Mouse (Mus musculus) spleen, postnatal 4 days (tissue): Measurements from ENCODE around the gene Tnfsf12.
"Not testable (repeated sequence)": the region's sequence is repeated elsewhere in the genome, so short reads cannot be mapped to it uniquely, and the experiment has no call there.

Source experiments
- DNase-seq, 2 experiments: peaks; one replicate each; pipeline ENCODE4 v3.0.0; 2022; ENCODE audit warnings: low spot score in 2 of 2

Tnfsf12 gene

DNA sequence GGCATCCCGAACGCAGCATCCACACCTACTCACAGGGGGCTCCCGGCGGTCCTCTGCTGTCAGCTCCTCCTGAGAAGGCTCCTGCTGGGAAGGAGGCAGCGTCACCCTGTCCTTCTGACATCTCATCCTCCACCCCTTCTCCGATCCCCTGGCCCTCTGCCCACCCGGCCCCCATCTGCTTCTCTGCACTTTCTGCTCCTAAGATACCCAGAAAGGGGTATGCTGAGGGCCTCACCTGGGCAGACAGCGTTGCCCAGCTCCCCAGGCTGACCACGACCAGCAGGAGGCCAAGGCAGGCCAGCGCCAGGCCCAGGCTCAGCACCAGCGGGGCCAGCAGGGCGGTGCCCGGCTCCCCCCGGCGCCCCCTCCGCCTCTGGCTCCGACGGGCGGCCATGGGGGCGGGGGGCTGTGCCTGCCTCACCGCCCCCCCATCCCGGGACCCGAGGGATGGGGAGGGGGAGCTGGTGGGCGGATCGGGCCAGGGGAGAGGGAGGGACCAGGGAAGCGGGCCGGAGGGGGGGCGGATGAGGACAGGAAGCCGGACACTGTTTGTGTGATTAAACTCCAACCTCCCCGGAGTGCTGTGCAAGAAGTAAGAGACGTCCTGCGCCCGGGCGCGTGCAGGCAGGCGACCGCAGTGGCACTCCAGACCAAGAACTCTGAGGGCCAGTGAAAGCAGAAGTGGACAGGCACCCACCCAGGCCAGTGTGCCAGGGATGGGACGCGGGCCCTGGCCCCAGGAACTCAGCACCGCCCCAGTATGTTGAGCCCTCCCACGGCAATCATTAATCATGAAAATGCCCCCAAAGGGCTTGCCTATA lies at the start of gene Tnfsf12, which contains the start of gene Tnfsfm13:
Gene Tnfsf12, minus strand, starts transcription at position 489 of the 821 bp plus-strand sequence.
Gene Tnfsfm13, minus strand, starts transcription at position 738 of the 821 bp plus-strand sequence.
- peak in 1 of 2 experiments; percentile 33 for DNase-seq

DNA sequence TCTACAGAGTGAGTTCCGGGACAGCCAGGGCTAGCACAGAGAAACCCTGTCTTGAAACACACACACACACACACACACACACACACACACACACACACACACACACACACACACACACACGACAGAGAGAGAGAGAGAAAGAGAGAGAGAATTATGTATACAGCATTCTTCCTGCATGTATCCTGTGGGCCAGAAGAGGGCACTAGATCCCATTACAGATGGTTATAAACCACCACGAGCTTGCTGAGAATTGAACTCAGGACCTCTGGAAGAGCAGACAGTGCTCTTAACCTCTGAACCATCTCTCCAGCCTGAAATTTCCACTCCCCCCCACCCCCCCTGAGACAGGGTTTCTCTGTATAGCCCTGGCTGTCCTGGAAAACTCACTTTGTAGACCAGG lies 35.8 kb upstream of the Tnfsf12 start:
- not testable (repeated sequence) for DNase-seq

DNA sequence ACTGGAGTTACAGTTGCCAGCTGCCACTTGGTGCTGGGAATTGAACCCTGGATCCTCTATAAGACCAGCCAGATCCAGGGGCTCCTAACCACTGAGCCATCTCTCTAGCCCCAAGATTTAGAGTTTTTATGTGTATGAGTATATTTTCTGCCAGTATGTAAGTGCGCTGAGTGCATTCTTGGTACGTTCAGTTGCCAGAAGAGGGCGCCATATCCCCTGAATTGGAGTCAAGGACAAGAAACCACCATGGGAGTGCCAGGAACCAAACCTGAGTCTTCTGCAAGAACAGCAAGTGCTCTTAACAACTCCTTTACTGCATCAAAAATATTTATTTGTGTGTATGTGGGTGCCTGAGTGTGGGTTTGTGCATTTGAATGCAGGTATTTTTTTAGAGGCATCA lies 33.4 kb upstream of the Tnfsf12 start:
- peak; percentile 75 to 89 for DNase-seq

DNA sequence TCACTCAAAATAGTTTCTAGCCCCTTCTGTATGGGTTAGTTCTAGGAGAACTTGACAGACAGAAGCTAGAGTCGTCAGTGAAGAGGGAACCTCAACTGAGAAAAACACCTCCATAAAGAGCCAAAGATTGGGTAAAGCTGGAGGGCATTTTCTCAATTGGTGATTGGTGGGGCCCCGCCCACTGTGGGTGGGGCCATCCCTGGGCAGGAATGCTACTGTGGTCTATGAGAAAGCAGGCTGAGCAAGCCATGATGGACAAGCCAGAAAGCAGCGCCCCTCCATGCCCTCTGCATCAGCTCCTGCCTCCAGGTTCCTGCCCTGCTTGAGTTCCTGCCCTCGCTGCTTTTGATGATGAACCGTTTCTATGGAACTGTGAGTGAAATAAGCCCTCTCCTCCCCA lies 30.3 kb upstream of the Tnfsf12 start:
- peak; percentile 42 to 69 for DNase-seq

DNA sequence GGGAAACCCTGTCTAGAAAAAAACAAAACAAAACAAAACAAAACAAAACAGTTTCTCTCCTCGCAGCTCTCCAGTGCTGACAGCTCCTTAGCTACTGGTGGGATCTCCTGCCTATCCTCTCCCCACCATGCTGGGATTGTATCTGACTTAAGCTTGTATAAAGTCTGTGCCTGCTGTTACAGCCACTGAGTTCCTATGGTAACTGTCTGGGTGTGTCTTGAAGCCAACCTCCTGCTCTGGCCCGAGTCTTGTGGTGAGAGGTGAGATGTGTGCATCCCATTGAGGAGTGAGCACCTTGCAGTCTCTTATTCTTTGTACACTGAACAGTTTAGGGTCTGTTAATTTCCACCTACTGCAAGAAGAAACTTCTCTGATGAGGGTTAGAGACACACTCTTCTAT lies 27.4 kb upstream of the Tnfsf12 start:
- DNase-seq, result no peak

DNA sequence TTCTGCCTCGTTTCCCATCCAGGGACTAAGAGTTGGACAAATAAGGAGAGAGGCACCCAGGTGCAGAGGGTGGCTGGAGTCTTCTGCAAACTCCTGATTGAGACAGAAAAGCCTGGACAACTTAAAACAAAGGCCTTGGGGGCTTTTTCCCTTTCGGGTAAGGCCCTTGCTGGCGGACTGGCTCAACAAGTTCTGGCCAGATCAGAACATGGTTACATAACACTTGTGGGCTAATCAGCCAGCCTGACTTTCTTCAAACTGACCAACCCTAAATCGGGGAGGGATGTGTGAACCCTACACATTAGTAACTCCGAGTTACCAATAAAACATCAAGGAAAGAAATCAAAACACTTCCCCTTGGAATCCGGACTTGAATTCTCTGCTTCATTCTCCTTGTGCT lies 25.2 kb upstream of the Tnfsf12 start:
- DNase-seq, result no peak

DNA sequence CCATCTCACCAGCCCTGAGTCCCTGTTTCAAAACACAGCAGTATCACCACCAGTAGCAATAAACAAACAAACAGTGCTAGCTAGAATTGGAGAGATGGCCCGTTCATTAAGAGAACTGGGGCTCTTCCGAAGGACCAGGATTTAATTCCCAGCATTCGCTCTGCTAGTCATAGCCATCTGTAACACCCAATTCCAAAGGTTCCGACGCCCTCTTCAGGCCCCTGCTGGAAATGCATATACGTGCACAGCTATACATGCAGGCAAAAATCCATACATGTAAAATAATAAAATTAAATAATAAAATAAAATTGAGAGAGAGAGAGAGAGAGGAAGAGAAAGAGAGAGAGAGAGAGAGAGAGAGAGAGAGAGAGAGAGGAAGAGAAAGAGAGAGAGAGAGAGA lies 23.8 kb upstream of the Tnfsf12 start:
- no peak for DNase-seq

DNA sequence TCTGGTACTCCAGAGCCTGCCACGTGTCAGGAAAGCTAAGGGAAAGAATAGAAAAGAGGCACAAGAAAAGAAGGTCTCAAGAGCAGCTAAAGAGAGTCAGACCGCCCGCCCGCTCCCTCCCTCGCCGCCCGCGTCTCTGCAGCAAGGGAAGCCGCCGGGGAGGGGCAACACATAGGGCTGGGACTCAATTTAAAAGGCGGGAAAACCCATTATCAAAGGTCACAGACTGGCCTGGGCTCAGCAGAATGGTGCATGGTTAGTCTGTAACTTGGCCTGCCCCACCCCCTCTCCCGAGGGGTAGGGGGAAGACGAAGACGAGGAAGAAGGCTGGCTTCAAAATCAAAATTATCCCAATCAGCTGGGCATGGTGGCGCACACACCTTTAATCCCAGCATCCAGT lies 23.0 kb upstream of the Tnfsf12 start:
- peak in 1 of 2 experiments; percentile 34 for DNase-seq

DNA sequence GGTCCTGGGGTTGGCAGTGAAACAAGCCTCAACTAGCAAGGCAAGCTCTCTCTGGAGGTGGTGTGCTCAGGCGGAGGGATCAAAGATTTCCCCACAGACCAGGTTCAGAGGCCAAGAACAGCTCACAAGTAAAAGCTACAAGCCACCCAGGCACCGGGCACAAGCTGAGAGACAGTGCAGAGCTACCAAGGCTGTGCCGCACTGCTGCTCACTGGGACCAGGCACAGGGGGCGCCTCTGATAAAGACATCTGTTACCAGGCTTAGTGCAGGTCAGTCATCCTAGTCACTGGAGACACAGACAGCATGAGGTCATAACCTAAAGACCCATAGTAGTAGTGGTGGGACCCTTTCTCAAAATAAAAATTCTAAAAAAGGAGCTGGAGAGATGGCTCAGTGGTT lies 21.3 kb upstream of the Tnfsf12 start:
- no peak for DNase-seq

DNA sequence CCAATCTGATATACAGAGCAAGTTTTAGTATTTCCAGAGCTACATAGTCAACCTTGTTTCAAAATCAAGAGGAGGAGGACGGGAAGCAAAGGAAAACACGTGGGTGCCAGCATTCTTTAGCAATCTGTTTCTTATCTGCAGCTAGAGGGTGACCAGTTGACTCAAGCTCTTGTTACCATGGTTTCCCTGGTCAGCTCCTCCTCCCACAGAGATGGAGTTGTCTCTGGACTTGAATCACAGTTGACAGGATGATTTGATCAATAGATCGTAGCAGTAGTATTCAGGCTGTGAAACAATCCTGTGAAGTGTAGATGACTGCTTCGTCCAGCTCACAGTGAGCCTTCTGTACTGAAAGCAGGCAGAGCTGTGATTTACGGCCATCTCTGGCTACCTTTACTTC lies 20.3 kb upstream of the Tnfsf12 start:
- DNase-seq, result no peak

DNA sequence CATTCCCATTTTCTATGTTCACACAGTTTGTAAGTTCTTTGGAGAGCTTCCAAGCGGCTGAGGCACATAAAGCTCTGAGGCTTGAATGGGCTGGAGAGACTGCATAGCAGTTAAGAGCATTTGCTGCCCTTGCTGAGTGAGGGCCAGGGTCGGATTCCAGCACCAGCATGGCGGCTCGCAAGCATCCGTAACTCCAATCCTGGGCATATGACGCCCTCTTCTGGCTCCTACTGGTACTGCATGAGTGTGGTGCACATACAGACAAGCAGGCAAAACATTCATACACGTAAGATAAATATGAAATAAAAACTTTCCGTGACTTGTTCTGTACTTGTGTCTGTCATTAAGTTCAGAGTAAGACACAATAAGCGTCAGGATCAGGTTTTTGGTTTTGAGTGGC lies 19.8 kb upstream of the Tnfsf12 start:
- peak in 1 of 2 experiments; percentile 38 for DNase-seq

DNA sequence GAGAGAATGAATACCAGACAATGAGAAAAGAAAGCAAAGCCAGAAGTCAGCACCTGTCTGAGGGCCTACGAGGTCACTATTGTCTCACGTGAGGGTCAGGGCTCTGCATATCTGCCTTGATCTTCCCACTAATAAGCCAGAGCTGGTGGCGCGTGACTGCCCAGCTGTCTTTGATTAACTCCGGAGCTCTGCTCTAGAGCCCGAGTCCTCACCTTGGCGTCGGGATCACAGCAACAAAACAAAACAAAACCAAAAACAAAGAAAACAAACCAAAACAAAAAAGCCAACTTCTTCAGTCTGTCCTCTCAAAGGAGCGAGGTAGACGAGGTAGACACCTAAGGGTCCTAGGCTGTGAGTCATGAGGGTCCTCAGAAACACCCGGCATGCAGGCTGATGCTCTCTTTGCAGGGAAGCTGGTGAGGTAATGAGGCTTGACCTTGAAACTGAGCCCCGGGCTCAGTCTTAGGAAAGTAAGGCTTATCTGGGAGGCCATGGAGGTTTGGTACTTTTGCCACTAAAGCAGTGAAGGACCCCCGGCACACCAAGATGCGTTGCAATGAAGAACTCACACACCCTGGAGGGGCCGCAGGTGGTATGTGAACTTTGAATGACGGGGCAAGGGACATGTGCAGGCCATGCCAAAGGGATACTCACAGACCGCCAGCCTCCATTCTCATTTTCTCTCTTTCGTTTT lies 19.1 kb upstream of the Tnfsf12 start:
- DNase-seq, result no peak

DNA sequence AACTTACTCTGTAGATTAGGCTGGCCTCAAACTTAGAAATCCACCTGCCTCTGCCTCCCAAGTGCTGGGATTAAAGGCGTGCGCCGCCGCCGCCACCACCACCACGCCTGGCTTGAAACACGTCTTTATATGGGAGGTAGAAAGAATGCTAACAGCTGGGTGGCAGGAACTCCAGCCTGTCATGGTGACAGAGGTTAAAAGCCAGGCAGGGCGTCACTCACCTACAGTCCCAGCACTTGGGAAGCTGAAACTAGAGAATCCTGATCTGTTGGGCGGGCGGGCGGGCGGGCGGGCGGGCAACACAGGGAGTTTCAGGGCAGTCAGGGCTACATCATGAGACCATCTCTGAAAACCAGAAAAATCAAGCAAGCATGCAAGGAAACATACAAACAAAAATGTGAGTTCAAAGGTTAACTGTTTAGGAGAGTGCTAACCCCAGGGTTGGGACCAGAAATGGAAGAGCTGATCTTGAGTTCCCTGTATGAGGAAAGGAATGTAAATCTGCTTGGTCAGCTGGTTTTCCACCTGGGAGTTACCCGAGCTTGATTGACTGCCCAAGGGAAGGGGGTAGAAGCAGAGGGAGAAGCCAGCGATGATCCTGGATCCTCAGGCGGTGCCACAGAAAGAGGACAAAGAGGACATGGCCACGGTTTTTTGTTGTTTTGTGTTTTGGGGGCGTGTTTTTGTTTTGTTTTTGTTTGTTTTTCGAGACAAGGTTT lies 17.5 kb upstream of the Tnfsf12 start:
- no peak for DNase-seq

DNA sequence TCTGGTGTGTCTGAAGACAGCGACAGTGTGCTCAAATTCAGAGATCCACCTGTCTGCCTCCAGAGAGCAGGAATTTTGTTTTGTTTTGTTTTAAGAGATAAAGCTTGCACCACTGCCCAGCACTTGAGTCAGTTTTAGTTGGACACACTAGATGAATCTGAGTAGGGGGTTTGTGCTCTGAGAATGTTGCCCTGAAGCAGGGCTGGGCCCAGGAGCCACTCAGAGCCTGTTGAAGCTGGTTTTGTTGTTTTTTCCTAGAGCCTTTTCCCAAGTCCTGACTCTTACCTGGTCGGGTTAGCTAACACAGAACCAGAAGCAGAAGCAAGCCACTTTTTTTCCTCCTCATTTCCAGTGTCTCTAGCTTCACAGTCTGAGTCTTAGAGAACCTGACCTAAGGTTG lies 15.4 kb upstream of the Tnfsf12 start:
- DNase-seq, result no peak

DNA sequence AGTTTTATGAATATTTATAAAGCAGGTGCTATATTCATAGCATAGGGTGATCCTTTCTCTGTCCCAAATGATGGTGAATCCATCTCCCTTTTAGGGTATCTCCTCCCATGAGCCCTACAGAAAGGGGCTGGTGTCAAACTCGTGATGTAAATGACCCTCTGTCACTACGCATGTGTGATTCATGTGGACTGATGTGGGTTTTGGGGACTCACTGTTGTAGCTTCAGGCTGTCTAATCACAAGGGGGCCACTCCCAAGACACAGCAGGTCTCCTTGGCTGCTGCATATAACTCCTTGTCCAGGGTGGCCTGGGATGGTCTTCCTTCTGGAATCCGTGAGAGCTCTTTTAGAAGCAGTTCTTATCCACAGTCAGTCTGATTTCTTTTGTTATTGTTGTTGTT lies 14.8 kb upstream of the Tnfsf12 start:
- no peak for DNase-seq

DNA sequence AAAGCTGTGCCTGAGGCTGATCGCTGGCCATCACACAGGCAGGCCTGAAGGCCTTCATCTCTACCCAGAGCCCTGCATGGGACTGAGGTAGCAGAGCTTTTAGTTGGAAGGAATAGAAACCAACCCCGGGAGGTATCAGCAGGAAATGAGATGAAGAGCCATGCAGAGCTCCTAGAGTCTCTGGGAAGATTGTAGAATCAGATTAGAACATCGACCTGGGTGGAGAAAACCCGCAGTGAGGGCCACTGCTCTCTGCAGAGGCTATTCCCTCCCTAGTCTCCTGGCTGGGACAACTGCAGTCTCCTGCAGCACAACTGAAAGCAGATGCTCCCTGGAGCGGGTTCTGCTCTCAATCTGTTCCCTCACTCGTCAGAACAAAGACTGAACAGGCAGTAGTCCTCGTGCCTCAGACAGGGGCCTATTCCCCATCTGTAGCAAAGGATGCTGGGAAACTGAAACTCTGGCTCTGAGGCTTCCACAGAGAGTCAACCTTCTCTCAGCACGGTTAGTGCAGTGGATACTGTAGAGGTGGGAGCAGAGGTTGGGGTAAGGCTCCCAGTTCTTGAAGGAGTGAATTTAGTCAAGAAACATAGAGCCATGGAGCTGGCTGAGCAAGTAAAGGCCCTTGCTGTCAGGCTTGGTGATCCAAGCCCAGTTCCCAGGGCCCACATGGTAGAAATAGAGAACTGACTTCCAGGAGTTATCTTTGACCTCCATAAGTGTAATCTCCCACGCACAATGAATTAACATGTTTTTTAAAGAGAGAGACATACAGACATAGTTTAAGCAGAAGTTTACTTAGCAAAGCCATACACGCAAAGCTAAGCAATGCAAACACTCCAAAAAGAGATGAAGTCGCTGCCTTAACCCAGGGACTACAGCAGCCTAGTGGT lies 14.2 kb upstream of the Tnfsf12 start:
- no peak for DNase-seq

DNA sequence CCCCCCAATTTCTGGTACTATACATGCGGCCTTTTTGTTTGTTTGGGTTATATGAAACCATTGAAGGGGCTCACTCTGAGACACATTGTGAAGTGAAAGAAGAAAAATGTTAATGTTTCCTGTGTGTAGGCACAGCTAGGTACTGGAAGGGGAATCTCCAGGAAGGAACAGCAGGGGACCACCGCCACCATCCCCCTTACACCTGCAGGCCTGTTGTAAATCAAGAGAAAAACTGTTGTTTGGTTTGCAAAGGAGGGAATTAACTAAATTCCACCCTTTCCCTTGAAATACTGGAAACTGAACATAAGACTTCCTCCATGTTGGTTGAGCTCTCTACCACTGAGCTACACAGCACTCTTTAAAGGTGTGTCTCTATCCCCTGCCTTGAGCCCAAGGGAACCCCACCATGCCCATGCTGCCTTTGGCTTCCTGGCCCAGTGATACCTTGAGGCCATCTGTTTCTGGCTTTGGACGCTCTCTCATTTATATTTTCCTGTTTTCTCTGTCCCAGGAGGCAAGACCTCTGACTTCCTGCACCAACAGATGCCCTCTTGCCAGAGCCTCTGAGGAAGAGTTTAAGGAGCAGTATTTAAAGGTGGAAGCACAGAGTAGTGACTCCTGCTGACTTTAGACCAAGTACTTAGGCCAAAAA lies 13.1 kb upstream of the Tnfsf12 start:
- no peak for DNase-seq

DNA sequence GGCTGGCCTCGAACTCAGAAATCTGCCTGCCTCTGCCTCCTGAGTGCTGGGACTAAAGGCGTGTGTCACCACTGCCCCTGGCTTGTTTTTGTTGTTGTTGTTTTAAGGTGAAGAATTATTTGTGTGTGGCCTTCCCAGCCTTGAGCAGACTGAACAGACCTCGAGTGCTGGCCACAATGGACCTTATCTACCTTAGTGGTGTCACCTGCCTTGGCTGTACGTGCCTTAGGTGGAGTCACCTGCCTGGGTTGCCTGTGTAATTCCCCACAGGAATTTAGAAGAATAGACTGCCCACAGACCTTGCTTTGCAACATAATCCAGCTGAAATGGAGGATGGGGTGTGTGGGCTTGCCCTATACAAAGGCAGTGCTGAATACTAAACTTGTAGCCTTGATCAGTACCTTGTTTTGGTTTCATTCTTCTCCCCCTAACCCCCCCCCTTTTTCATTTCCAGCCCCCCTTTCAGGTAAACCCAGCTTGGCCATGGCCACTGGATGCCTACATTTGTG lies 12.3 kb upstream of the Tnfsf12 start:
- DNase-seq, result no peak

DNA sequence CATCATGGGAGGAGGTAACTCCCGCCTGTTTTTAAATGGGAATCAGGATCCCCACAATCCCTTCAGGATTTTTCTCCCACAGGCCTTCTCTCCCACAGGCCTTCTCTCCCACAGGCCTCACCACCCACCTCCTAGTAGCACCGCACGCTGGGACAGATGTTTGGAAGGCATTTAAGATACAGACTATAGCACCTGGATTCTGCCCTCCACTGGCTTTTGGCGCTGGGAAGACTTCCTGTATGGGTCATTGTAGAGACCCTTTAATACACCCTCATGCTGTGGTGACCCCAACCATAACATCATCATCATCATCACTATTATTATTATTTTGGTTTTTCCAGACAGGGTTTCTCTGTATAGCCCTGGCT lies 11.8 kb upstream of the Tnfsf12 start:
- no peak for DNase-seq

DNA sequence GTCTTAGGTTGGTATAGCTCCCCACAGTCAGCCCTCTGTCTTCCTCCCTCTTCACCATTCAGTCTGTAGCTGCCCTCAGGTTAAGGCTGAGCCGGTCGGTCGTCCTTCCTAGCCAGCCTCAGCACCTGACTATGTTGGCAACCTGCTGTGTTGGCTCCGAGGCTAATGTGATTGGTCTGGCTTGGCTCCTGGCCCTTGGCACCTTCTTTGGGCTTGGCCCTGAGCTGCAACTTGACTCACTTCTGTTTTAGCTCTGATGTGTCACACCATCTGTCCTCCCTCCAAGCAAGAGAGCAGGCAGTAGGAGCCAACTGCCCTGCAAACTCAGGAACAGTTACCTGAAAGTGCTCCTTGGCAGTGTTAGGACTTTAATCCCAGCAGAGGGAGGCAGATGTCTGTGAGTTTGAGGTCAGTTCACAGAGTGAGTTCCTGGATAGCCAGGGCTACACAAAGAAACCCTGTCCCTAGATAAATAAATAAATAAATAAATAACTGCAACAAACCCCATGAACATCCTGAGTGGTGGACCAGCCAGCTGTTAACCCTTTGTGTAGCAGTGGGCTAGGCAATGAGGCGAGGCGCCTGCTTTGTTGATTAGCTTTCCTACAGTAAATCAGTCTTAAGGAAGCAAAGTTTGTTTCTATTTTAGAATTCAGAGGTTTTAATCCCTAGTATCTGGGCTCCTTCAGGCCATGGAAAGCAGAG lies 11.3 kb upstream of the Tnfsf12 start:
- DNase-seq, result no peak
